Mouse (Mus musculus) right cerebral cortex, postnatal 25 days (tissue): ENCODE data around the gene St6galnac3.

Experiments
- DNase-seq: peaks from one replicate; pipeline ENCODE4 v3.0.0; 2022

The St6galnac3 gene

GRCm38 (mm10) chr3:153733364-153734159 is 8.6 kb upstream of the St6galnac3 start:
- no peak for DNase-seq

GRCm38 (mm10) chr3:153732749-153733148 is 7.8 kb upstream of the St6galnac3 start:
- DNase-seq: no peak

DNA sequence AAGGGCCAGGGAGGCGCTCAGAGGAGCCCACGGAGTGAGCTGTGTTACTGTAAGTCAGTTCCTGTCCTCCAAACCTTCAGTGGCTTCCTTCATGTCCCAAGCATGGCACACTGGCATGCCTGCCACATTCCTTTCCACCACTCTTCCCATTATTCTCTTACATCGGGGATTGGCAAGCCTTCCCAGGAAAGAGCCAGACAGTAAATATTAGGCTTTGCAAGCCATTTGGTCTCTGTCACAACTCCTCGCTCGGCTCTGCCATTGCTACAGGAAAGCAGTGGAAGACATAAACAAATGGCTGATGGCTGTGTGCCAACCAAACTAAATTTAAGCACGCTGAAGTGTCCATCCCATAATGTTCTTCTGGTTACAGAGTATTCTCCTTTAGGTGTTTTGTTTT is 7.1 kb upstream of the St6galnac3 start:
- DNase-seq: no peak

- no peak for DNase-seq
These were observed 3.6 kb upstream of the St6galnac3 start for GRCm38 (mm10) chr3:153728577-153728976.

GRCm38 (mm10) chr3:153723467-153724079 is 1.4 kb downstream of the St6galnac3 start:
- no peak for DNase-seq

DNA sequence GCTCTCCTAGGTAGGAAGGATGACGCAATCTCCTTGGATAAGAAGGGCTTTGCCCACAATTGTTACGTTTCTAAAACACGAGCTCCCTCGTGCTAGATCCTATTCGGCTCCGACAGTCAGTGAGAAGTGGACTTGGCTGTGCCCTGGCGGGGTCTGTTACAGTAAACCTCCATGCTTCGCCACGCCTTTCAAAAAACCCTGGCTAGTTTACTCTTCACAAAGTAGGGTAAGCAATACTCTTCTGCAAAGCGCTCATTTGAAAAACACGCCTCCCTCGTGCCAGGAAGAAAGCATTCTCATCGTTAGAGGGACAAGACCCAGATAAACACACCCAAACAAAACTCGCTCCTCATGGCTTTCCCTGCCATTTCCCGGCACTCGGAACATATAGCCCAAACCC is 3.4 kb downstream of the St6galnac3 start:
- DNase-seq: no peak

DNA sequence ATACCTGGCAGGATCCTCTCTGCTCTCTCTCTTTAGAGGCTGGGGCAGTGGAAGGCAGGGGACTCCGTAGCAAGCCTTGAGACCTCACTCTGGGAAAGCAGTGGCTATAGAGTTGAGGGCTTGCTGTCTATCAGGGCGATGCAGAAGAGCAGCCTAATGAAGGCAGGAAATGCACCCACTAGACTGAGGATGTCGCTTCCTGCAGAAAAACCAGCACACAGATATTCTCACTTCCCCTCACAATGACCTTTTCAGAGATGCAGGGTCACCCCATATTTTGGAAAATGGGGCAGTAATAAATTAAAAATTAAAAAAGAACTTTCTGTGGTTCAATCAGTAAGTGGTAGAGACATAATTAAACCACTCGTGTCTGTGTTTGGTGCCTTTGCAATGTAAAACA is 4.1 kb downstream of the St6galnac3 start:
- DNase-seq: no peak

- DNase-seq: no peak
These were observed 4.7 kb downstream of the St6galnac3 start for GRCm38 (mm10) chr3:153720296-153720695.

DNA sequence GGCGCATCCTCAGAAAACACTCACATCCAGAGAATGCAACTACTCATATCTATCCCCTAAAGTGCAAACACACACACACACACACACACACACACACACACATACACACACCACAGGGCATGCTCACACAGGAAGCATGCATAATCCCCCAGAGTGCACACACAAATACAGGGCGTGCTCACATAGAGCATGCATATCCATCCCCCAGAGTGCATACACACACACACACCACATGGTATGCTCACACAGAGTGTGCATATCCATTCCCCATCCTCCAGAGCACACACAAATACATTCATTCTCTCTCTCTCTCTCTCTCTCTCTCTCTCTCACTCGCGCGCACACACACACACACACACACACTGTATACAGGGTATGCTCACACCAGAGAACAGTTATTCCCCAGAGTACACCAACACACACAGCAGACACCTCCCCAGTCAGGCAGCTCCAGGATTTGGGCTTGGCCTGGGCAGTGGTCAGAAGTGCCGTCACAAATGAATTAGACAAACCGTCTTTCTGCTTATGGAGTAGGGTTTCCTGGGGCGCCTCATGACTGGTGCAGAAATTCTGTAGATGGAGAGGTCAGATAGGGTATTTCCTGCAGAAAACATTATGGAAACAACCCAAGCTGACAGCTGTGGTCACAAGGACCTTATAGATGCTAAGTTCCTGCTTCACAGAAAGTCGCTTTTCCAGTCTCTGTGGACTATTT is 5.6 kb downstream of the St6galnac3 start:
- DNase-seq: no peak

GRCm38 (mm10) chr3:153718724-153719123 is 6.2 kb downstream of the St6galnac3 start:
- DNase-seq: no peak

GRCm38 (mm10) chr3:153717742-153718141 is 7.2 kb downstream of the St6galnac3 start:
- no peak for DNase-seq

GRCm38 (mm10) chr3:153715646-153716045 is 9.3 kb downstream of the St6galnac3 start:
- no peak for DNase-seq

DNA sequence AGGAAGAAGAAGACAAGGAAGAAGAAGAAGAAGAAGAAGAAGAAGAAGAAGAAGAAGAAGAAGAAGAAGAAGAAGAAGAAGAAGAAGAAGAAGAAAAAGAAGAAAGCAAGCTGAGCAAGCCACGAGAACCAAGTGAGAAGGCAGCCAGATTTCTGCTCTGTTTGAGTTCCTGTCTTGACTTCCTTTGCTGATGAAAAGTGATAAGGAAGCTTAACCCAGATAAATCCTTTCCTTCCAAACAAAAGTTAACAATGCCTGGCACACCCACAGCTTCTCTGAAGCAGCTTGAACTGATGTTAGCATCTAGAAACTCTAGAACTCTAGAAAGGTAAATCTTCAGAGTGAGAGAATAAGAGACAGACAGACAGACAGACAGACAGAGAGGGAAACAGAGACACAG is 14.4 kb downstream of the St6galnac3 start:
- DNase-seq: no peak

DNA sequence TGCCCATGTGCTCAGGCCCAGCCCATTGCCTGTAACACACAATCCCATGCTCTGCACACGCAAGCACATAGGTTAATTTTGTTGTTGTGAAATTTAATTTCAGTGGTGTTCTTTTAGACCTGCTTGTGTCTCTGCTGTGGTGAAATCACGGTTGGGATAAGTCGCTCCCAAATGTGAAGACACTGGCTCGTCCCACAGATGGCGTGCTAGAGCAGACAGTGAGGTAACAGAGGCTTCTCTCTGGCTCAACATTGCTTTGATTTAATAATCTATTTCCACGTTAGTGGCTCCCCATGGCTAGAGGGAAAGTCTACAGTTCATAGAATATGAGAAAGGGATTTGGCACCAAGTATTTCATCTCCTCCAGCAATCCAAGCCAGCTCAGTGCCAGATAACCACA is 17.3 kb downstream of the St6galnac3 start:
- no peak for DNase-seq

DNA sequence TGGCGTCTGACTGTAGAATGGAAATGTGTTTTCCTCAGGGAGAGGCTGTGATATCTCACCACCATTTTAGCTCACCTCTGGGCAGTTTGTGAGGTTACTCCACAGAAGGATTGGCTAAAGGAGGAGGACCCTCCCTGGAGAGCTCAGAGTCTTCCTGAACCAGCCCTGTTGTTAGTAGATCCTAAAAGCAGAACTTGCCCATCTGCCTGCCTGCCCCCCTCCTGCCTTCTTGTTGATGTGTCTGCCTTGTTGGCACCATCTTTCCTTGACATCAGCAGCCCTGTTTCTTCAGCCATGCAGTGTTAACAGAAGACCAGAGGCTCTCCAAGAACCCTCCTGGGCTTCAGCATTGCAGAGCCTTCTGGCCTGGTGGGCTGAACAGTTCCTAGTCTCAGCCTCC is 18.1 kb downstream of the St6galnac3 start:
- DNase-seq: no peak

- no peak for DNase-seq
These were observed 22.9 kb downstream of the St6galnac3 start for GRCm38 (mm10) chr3:153701752-153702740.

- no peak for DNase-seq
These were observed 23.8 kb downstream of the St6galnac3 start for GRCm38 (mm10) chr3:153701172-153701571.

- DNase-seq: no peak
These were observed 25.9 kb downstream of the St6galnac3 start for GRCm38 (mm10) chr3:153699086-153699485.

- DNase-seq: no peak
These were observed 32.0 kb downstream of the St6galnac3 start for GRCm38 (mm10) chr3:153692978-153693377.

DNA sequence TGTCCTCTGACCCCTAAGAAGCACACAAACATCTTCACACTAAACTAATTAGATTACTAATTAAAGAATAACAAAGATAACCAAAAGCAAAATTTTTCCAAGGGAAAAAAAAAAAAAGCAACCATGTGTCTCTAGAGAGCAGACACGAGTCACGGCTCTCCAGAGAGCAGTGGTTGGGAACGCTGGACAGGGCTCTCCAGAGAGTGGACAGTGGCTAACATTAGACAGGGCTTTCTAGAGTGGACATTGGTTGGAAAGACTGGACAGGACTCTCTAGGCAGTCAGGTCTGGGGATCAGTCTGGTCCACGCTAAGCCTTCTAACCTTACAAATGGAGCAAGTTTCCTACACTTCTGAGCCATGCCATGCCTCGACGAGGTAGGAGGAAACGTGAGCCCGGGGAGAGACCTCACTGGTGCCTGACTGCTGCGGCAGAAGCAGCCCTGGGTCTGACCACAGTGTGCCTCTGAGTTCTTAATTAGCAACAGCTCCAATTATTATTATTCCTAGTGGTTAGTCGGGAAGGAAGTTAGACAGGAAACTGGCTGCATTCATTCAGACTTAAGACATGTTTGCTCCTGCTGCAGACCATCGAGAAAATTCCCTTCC is 32.7 kb downstream of the St6galnac3 start:
- DNase-seq: no peak

DNA sequence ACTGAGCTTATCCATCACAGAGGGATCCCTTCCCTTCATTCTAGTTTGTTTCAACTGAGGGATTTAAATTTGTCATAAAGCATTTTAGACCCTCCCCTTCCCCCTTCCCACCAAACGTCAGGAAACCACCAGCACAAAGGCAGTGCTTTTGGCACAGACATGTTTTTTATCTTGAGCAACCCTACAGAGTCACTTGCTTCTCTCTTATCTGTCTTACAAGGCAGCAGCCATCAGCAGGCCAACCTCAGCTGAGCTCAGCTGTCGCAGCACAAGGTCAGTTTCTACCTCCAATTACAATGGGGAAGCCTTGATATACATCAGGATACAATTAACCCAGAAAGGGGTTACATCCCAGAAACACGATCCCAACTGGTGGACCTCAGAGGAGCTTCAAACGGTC is 33.4 kb downstream of the St6galnac3 start:
- no peak for DNase-seq

- DNase-seq: no peak
These were observed 34.4 kb downstream of the St6galnac3 start for GRCm38 (mm10) chr3:153690553-153690952.
